Comparison of ENCODE assay signal across 1 mouse cellular context in the genomic region with DNA sequence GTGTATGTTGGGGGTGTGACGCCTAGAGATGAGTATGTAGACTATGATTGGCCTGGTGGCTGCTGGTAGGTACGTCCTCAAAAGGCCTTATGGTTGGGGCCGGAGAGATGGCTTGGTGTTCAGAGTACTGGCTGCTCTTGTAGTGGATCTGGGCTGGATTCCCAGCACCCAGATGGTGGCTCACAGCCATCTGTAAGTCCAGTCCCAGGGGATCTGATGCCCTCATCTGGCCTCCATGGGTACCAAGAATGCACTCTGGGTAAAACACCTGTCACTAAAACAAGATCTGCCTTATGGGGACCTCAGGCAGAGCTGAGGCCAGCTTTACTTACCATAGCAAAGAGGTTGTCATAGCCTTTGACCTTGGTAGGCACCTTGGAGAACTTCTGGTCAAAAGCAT.
TF ChIP-seq lines count a peak whose summit lies in the region.

No protein-coding gene starts in this region.

TF ChIP-seq in MEL, 35 proteins besides CTCF, POLR2A, EP300 and RAD21 (continued from another document):
- TF ChIP-seq CHD1 (IDR thresholded peaks at IDR 0.05; ENCODE audit: low read depth, low read length) (no peak), ZC3H11A (IDR thresholded peaks at IDR 0.05; ENCODE audit: low read depth, low read length) (no peak), NRF1 (IDR thresholded peaks at IDR 0.05; ENCODE audit: insufficient read depth, low read depth, low read length, poor library complexity, severe bottlenecking) (no peak), USF1 (IDR thresholded peaks at IDR 0.05; ENCODE audit: low read depth, low read length) (no peak), MEF2A (IDR thresholded peaks at IDR 0.05; ENCODE audit: extremely low read depth, insufficient replicate concordance, low read depth, low read length, poor library complexity, severe bottlenecking) (no peak), TCF12 (IDR thresholded peaks at IDR 0.05; ENCODE audit: low read depth, low read length) (no peak), BHLHE40 (IDR thresholded peaks at IDR 0.05; ENCODE audit: borderline replicate concordance, low read depth, low read length) (no peak), KAT2A (conservative IDR thresholded peaks at IDR 0.05; ENCODE audit: low read depth, low read length) (no peak), TBP (IDR thresholded peaks at IDR 0.05; ENCODE audit: low read depth, low read length) (no peak), POLR2AphosphoS2 (IDR thresholded peaks at IDR 0.05; ENCODE audit: low read length) (no peak)
